Mouse (Mus musculus): ENCODE measurements at regions not wholly inside any gene's neighbourhood (a gene's known extent, or its start where the extent isn't known, plus 50 kb on each side); places are given as distances from the start of the nearest gene placed in this dataset.

DNA sequence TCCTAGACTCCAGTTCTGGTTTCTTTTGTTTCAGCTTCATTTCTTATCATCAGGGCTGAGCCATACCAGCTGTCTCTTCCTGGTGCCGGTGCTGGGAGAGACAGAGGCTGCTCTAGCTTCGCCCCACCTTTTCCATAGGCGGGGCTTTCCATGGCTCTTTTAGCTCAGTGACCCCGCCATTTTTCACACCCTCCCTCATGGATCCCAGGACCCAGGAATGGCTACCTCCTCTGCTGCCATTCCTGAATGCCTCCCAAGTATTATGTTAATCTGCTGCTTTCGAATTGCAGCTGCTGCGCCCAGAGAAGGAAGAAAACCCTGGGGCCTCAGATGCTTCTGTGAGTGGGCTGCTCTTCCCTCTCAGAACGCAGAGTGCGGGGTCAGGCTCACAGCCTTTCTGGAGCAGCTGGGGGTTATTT, 214.9 kb downstream of the Pik3r1 start:
- TF ChIP-seq CTCF (conservative IDR thresholded peaks at IDR 0.05 in 1 of 2, IDR thresholded peaks at IDR 0.05 in 1 of 2; ENCODE audit: low read depth in 2 of 2, low read length in 2 of 2) (no peak), EP300 (IDR thresholded peaks at IDR 0.05; ENCODE audit: low read length) (no peak), JUND (conservative IDR thresholded peaks at IDR 0.05; ENCODE audit: low read depth, low read length) (no peak), MAZ (IDR thresholded peaks at IDR 0.05; ENCODE audit: low read depth, low read length) (no peak), ZNF384 (IDR thresholded peaks at IDR 0.05; ENCODE audit: low read depth, low read length) (no peak)

Measured in CH12.LX (cell line).